Mouse (Mus musculus) erythroid progenitor cell, adult 5-6 weeks (primary cell): ENCODE results near the gene Vmn1r7. TPM values are rescaled to one million over a fixed set of nuclear protein-coding genes. Genes with fewer than 3 reads are reported as not detected.
"Not testable (repeated sequence)": the region's sequence is repeated elsewhere in the genome, so short reads cannot be mapped to it uniquely, and the experiment has no call there.

Experiments
- ATAC-seq: replicated peaks from 2 replicates; pipeline ENCODE4 v1.8.0; 2016; ENCODE audit warnings: moderate number of reproducible peaks, mild to moderate bottlenecking, moderate TSS enrichment, inconsistent platforms; ENCODE audit not compliant: poor library complexity, low FRiP score, severe bottlenecking
- total RNA-seq, 2 experiments: library from RNA; stranded (forward) in 1 of 2; stranded (reverse) in 1 of 2; fragments of 150-400 nt in 1 of 2; fragments of 186-747, 209-891 nt in 1 of 2; gene quantifications; 2 replicates each; pipeline versions ENCODE4 v1.2.3 to v1.2.4; 2015 to 2017; ENCODE audit warnings: low replicate concordance in 2 of 2

The Vmn1r7 gene
- total RNA-seq (2015; ENCODE audit: low replicate concordance), result not detected in 2 replicates
- not detected in 2 replicates for total RNA-seq (2017; ENCODE audit: low replicate concordance)

DNA sequence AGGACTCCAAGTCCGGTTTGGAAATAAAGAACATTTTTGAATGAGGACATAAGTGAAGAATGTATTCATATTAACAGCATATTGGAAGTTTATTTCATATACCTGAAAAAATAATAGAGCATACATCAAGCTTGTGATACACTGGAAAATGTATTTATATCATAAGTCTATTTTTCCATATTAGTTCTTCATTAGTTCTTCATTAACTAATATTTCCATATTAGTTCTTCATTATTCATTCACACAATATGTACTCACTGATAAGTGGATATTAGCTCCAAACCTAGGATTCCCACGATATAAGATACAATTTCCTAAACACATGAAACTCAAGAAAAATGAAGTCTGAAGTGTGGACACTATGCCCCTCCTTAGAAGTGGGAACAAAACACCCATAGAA is at the start of gene Vmn1r7:
Gene Vmn1r7, minus strand, starts transcription at position 101 of the 400 bp plus-strand sequence.
- not testable (repeated sequence) for ATAC-seq

DNA sequence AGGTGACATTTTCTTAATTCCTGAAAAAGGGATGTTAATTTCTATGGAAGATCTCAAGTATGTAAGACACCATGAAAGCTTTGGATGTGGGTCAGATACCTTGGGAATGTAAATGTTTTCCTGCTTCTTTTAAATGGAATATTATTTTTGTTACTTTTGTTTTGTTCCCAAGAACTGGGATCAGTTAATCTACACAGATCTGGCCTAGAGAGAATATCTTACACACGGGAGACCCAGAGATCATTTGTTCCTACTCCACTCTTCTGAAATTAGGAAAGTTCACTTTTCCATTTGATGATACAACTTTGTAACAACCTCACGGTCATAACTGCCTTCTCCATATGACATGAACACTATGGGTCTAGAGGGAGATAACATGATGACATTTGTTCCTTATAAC is 41.4 kb upstream of the Vmn1r7 start, which contains the start of gene Vmn1r9:
Gene Vmn1r9, plus strand, starts transcription at position 301 of the 400 bp plus-strand sequence.
- ATAC-seq, result no peak

GRCm38 (mm10) chr6:57063730-57064129 is 38.6 kb upstream of the Vmn1r7 start:
- no peak for ATAC-seq

GRCm38 (mm10) chr6:57034674-57035073 is 9.6 kb upstream of the Vmn1r7 start:
- ATAC-seq, result no peak

- ATAC-seq, result no peak
Measured at GRCm38 (mm10) chr6:57031984-57032383, 6.9 kb upstream of the Vmn1r7 start, which contains the start of gene Vmn1r8. Gene Vmn1r8 (plus strand): TSS chr6:57032284.

GRCm38 (mm10) chr6:56996943-56997342 is 28.2 kb downstream of the Vmn1r7 start, which contains the start of gene Vmn1r6:
Gene Vmn1r6 (plus strand): TSS chr6:56997243.
- ATAC-seq, result no peak

Other genes with a start within 250 kb of the Vmn1r7 start
- gene Kbtbd2, start 227.5 kb downstream of the Vmn1r7 start, total RNA-seq (2015; ENCODE audit: low replicate concordance), result 42.5 and 44.9 TPM in 2 replicates
- gene Kbtbd2, start 227.5 kb downstream of the Vmn1r7 start, total RNA-seq (2017; ENCODE audit: low replicate concordance), result 45.8 and 67.0 TPM in 2 replicates
- 2.9 TPM in 1 of 2 replicates, not detected in the other for gene Fkbp9, start 193.3 kb downstream of the Vmn1r7 start, total RNA-seq (2015; ENCODE audit: low replicate concordance)
- gene Fkbp9, start 193.3 kb downstream of the Vmn1r7 start, total RNA-seq (2017; ENCODE audit: low replicate concordance), result 0.68 and 1.9 TPM in 2 replicates
- 371 and 463 TPM in 2 replicates for gene Nt5c3, start 101.4 kb downstream of the Vmn1r7 start, total RNA-seq (2015; ENCODE audit: low replicate concordance)
- 280 and 388 TPM in 2 replicates for gene Nt5c3, start 101.4 kb downstream of the Vmn1r7 start, total RNA-seq (2017; ENCODE audit: low replicate concordance)
- gene Vmn1r4, start 101.3 kb downstream of the Vmn1r7 start, total RNA-seq (2015; ENCODE audit: low replicate concordance), result 2.2 TPM in 1 of 2 replicates, not detected in the other
- gene Vmn1r4, start 101.3 kb downstream of the Vmn1r7 start, total RNA-seq (2017; ENCODE audit: low replicate concordance), result 0.30 TPM in 1 of 2 replicates, not detected in the other
- gene Vmn1r5, start 55.1 kb downstream of the Vmn1r7 start, total RNA-seq (2015; ENCODE audit: low replicate concordance), result not detected in 2 replicates
- gene Vmn1r5, start 55.1 kb downstream of the Vmn1r7 start, total RNA-seq (2017; ENCODE audit: low replicate concordance), result not detected in 2 replicates
- not detected in 2 replicates for gene Vmn1r6, start 28.1 kb downstream of the Vmn1r7 start, total RNA-seq (2015; ENCODE audit: low replicate concordance)
- gene Vmn1r6, start 28.1 kb downstream of the Vmn1r7 start, total RNA-seq (2017; ENCODE audit: low replicate concordance), result not detected in 2 replicates
- not detected in 2 replicates for gene Vmn1r8, start 7.0 kb upstream of the Vmn1r7 start, total RNA-seq (2015; ENCODE audit: low replicate concordance)
- gene Vmn1r8, start 7.0 kb upstream of the Vmn1r7 start, total RNA-seq (2017; ENCODE audit: low replicate concordance), result 0.39 TPM in 1 of 2 replicates, not detected in the other
- gene Vmn1r9, start 41.5 kb upstream of the Vmn1r7 start, total RNA-seq (2015; ENCODE audit: low replicate concordance), result not detected in 2 replicates
- not detected in 2 replicates for gene Vmn1r9, start 41.5 kb upstream of the Vmn1r7 start, total RNA-seq (2017; ENCODE audit: low replicate concordance)
- gene Vmn1r10, start 84.1 kb upstream of the Vmn1r7 start, total RNA-seq (2015; ENCODE audit: low replicate concordance), result not detected in 2 replicates
- not detected in 2 replicates for gene Vmn1r10, start 84.1 kb upstream of the Vmn1r7 start, total RNA-seq (2017; ENCODE audit: low replicate concordance)
- not detected in 2 replicates for gene Vmn1r11, start 108.1 kb upstream of the Vmn1r7 start, total RNA-seq (2015; ENCODE audit: low replicate concordance)
- gene Vmn1r11, start 108.1 kb upstream of the Vmn1r7 start, total RNA-seq (2017; ENCODE audit: low replicate concordance), result not detected in 2 replicates
- gene Vmn1r12, start 131.6 kb upstream of the Vmn1r7 start, total RNA-seq (2015; ENCODE audit: low replicate concordance), result not detected in 2 replicates
- not detected in 2 replicates for gene Vmn1r12, start 131.6 kb upstream of the Vmn1r7 start, total RNA-seq (2017; ENCODE audit: low replicate concordance)
- gene Vmn1r13, start 178.0 kb upstream of the Vmn1r7 start, total RNA-seq (2015; ENCODE audit: low replicate concordance), result not detected in 2 replicates
- gene Vmn1r13, start 178.0 kb upstream of the Vmn1r7 start, total RNA-seq (2017; ENCODE audit: low replicate concordance), result not detected in 2 replicates
- not detected in 2 replicates for gene Vmn1r14, start 206.4 kb upstream of the Vmn1r7 start, total RNA-seq (2015; ENCODE audit: low replicate concordance)
- gene Vmn1r14, start 206.4 kb upstream of the Vmn1r7 start, total RNA-seq (2017; ENCODE audit: low replicate concordance), result not detected in 2 replicates
- gene Vmn1r15, start 232.6 kb upstream of the Vmn1r7 start, total RNA-seq (2015; ENCODE audit: low replicate concordance), result not detected in 2 replicates
- gene Vmn1r15, start 232.6 kb upstream of the Vmn1r7 start, total RNA-seq (2017; ENCODE audit: low replicate concordance), result not detected in 2 replicates